Mouse (Mus musculus): ENCODE data around the gene Frmd4b.
"Not testable (repeated sequence)": the region's sequence is repeated elsewhere in the genome, so short reads cannot be mapped to it uniquely, and the experiment has no call there.

Gene Frmd4b

DNA sequence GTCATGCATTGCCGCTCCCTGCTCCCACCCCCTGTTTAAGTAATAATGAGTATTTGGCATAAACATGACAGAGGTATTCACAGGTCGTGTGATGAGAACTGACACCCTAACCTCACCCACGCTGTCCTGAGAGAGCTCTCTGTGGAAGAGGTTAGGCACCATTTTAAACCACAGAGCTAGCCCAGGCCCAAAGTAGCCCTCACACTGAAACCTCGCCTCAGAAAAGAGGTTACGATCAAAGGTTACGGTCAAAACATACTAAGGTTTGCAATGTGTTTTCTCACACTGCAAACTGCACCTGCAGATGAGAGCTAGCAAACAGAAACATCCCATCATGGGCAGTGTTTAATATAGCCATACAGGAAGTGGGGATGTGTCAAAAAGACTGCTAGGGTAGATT is 230.0 kb downstream of the Frmd4b start:
- H3K27me3 ChIP-seq (ENCODE audit: control insufficient read depth, insufficient read depth, low read length, poor library complexity, severe bottlenecking), result no peaks in the 10 kb centered on the region
- no peaks in the 10 kb centered on the region for H3K36me3 ChIP-seq (ENCODE audit: control insufficient read depth, insufficient read depth, low read length, poor library complexity, severe bottlenecking)
- no peak for DNase-seq (ENCODE audit: low read depth, low spot score)

DNA sequence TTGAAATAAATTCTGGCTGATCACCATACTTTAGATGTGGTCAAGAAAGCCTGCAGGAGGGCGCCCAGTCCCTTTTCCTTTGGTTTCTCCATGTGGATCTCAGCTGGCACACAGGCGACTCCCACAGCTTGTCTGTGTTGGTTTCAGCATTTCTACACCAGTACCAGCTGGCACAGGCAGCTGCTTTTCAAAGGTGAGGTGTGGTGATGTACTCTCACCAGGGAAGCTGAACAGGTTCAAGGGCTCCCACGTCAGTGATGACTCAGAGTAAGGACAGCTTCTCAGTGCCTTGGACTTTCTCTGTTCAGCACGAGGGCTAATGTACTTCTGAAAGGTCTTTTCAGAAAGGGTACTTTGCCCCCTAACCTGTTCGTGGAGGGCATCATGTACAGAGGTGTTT is 232.4 kb downstream of the Frmd4b start:
- Histone ChIP-seq H3K36me3 (ENCODE audit: control insufficient read depth, insufficient read depth, low read length, poor library complexity, severe bottlenecking) (no peaks in the 10 kb centered on the region), H3K27me3 (ENCODE audit: control insufficient read depth, insufficient read depth, low read length, poor library complexity, severe bottlenecking) (no peaks in the 10 kb centered on the region)
- DNase-seq (ENCODE audit: low read depth, low spot score), result no peak

DNA sequence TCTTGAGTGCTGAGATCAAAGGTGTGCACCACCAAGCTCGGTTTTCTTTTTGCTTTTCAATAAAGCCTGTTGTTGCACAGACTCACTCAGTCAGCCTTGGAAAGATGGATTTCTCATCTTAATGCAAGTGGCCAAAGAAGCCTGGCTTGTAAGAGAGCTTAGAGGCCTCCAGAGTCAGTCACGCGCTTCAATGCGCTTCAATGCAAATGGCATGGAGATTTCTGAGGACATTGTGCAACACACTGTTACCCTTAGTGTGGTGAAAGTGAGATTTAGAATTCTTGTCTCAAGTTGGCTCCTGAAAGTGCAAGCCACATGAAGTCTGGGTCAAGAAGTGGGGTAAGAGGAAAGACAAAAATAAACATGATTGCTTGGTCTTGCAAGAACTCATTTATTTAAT is 236.1 kb downstream of the Frmd4b start:
- H3K36me3 ChIP-seq (ENCODE audit: control insufficient read depth, insufficient read depth, low read length, poor library complexity, severe bottlenecking), result no peaks in the 10 kb centered on the region
- H3K27me3 ChIP-seq (ENCODE audit: control insufficient read depth, insufficient read depth, low read length, poor library complexity, severe bottlenecking), result no peaks in the 10 kb centered on the region
- no peak for DNase-seq (ENCODE audit: low read depth, low spot score)

DNA sequence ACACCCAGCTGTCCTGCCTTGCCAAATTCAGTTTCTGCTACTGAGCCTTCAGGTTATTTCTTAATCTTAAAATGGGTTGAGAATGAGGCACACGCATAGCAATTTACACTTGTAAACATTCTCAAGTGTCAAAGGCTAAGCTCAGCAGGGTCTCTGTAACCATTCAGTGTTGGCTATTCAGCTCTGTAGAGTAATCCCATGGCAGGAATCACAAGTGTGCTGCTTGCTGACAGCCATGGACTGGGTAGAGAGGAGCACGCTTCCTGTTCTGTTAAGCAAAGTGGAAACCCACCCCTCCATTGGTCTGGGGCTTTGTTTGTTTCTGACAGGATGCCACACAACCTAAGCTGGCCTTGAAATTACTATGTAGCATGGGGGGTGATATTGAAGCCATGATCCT is 246.4 kb downstream of the Frmd4b start:
- DNase-seq (ENCODE audit: low read depth, low spot score), result no peak
- Histone ChIP-seq H3K36me3 (ENCODE audit: control insufficient read depth, insufficient read depth, low read length, poor library complexity, severe bottlenecking) (no peaks in the 10 kb centered on the region), H3K27me3 (ENCODE audit: control insufficient read depth, insufficient read depth, low read length, poor library complexity, severe bottlenecking) (no peaks in the 10 kb centered on the region; the same call in 1 of the 2 replicates)

DNA sequence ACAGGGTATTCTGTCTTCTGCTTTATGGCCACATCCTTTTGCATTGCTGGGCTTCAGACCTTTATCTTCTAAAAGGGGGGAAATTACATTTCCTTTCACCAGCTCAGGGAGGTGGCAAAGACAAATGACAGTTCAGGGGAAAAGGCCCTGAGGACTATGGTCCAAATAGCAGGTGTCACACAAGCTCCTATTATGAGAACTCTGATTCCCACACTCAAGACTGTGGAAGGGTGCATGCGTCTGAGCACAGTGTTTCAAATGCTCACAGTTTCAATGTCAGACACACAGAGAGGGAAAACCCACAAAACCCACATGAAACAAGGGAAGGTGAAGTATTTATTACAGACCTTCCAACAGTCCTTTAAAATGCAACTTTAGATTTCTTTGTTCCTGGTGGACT is 246.9 kb downstream of the Frmd4b start:
- no peaks in the 10 kb centered on the region; the same call in 1 of the 2 replicates for H3K27me3 ChIP-seq (ENCODE audit: control insufficient read depth, insufficient read depth, low read length, poor library complexity, severe bottlenecking)
- no peak for DNase-seq (ENCODE audit: low read depth, low spot score)
- no peaks in the 10 kb centered on the region for H3K36me3 ChIP-seq (ENCODE audit: control insufficient read depth, insufficient read depth, low read length, poor library complexity, severe bottlenecking)

DNA sequence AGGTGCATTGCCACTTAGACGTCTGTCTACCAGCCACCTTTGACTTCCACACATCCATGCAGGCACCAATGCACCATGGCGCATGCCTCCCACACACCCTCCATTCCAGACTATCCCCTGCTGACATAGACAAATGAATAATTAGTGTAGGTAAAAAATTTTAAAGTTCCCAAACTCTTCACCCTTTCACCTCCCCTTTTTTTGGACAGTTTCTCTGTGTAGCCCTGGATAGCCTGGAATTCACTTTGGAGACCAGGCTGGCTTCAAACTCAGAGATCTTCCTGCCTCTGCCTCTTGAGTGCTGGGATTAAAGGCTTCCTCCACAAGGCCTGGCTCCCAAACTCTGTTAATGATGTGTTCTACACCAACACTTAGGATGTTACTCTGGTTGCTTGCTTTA is 253.5 kb downstream of the Frmd4b start:
- no peak for DNase-seq (ENCODE audit: low read depth, low spot score)
- H3K27me3 ChIP-seq (ENCODE audit: control insufficient read depth, insufficient read depth, low read length, poor library complexity, severe bottlenecking), result no peaks in the 10 kb centered on the region
- no peaks in the 10 kb centered on the region for H3K36me3 ChIP-seq (ENCODE audit: control insufficient read depth, insufficient read depth, low read length, poor library complexity, severe bottlenecking)

DNA sequence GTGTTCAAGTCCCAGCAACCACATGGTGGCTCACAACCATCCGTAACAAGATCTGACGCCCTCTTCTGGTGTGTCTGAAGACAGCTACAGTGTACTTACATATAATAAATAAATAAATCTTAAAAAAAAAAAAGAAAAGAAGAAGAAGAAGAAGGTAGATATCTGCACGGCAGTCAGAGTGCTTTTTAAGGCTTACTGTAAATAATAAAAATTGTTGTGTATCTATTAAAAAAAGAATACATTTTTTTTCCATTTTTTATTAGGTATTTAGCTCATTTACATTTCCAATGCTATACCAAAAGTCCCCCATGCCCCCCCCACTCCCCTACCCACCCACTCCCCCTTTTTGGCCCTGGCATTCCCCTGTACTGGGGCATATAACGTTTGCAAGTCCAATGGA is 259.7 kb downstream of the Frmd4b start:
- not testable (repeated sequence) for H3K27me3 ChIP-seq (ENCODE audit: control insufficient read depth, insufficient read depth, low read length, poor library complexity, severe bottlenecking); H3K36me3 ChIP-seq (ENCODE audit: control insufficient read depth, insufficient read depth, low read length, poor library complexity, severe bottlenecking)
- peak; percentile 35 for DNase-seq (ENCODE audit: low read depth, low spot score)

DNA sequence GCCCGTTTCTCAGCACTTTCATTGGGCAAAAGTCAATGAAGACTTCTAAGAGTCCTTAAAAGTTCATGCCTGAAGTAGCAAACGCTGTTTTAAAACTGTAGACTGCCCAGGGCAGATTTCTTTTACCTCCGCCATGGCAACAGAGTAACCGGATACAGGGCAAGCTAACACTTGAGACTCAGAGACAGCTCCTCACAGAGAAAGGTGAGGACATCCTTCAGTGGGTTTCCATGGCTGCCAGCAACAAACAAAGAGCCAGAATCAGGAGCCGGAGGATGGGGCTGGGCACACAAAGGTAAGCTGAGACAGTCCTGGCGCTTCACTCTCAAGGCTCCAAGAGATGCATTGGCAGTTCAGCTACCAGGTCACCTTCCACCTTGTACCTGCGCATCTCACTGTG is 260.7 kb downstream of the Frmd4b start:
- no peak for DNase-seq (ENCODE audit: low read depth, low spot score)
- Histone ChIP-seq H3K27me3 (ENCODE audit: control insufficient read depth, insufficient read depth, low read length, poor library complexity, severe bottlenecking) (no peaks in the 10 kb centered on the region), H3K36me3 (ENCODE audit: control insufficient read depth, insufficient read depth, low read length, poor library complexity, severe bottlenecking) (no peaks in the 10 kb centered on the region)

DNA sequence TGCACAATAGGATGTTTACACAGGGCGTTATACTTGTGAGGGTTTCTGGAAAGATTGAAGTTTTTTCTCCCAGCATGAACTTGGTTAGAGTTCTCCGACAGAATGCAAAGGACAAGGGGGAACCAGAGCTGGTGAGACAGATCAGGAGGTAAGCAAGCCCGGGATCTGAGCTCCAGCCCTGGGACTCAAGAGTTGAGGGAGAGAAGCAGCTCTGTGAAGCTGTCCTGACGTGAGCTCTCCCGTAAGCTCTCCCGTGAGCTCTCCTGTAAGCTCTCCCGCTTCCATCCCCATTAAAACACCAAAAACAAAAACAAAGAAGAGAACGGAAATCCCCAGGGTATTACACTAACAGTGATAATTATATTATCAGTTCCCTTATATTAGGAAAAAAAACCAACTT is 262.2 kb downstream of the Frmd4b start:
- no peak for DNase-seq (ENCODE audit: low read depth, low spot score)
- Histone ChIP-seq H3K27me3 (ENCODE audit: control insufficient read depth, insufficient read depth, low read length, poor library complexity, severe bottlenecking) (no peaks in the 10 kb centered on the region), H3K36me3 (ENCODE audit: control insufficient read depth, insufficient read depth, low read length, poor library complexity, severe bottlenecking) (no peaks in the 10 kb centered on the region)

DNA sequence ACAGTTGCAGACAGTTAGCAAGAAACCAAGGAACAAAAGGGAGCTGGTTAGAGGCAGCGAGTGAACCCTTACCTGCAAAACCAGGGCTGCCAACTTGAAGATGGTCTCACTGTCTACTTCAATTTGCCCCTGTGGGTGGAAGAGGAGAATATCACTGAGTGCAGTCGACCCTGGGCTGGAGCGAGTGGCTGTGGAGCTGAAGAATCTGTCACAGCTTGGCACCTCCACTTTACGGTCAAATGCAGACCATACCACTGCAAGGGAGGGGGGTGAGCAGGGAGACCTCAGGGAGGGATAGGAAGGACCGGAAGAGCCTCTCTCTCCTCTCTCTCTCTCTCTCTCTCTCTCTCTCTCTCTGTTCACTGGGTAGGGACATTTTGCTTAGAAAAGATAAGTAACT is 263.4 kb downstream of the Frmd4b start:
- no peak for DNase-seq (ENCODE audit: low read depth, low spot score)
- H3K36me3 ChIP-seq (ENCODE audit: control insufficient read depth, insufficient read depth, low read length, poor library complexity, severe bottlenecking), result no peaks in the 10 kb centered on the region
- no peaks in the 10 kb centered on the region for H3K27me3 ChIP-seq (ENCODE audit: control insufficient read depth, insufficient read depth, low read length, poor library complexity, severe bottlenecking)

DNA sequence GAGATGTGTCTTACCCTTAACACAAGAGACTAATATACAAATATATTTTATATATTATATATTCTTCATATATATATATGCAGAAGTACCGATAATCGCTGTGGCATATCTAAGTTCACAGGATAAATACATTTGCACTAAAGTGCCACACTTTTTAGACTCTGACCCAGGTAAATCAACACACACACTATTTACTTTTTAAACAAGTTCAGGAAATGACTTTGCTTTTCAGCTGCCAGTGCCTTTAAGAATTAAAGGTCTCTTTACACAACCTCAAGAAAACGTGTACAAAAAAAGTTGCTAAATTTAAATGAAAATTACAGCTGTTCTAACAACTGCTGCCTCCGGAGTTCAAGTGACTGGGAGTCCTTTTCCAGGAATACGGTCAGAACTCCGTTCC is 264.0 kb downstream of the Frmd4b start:
- H3K36me3 ChIP-seq (ENCODE audit: control insufficient read depth, insufficient read depth, low read length, poor library complexity, severe bottlenecking), result no peaks in the 10 kb centered on the region
- H3K27me3 ChIP-seq (ENCODE audit: control insufficient read depth, insufficient read depth, low read length, poor library complexity, severe bottlenecking), result no peaks in the 10 kb centered on the region
- no peak for DNase-seq (ENCODE audit: low read depth, low spot score)

DNA sequence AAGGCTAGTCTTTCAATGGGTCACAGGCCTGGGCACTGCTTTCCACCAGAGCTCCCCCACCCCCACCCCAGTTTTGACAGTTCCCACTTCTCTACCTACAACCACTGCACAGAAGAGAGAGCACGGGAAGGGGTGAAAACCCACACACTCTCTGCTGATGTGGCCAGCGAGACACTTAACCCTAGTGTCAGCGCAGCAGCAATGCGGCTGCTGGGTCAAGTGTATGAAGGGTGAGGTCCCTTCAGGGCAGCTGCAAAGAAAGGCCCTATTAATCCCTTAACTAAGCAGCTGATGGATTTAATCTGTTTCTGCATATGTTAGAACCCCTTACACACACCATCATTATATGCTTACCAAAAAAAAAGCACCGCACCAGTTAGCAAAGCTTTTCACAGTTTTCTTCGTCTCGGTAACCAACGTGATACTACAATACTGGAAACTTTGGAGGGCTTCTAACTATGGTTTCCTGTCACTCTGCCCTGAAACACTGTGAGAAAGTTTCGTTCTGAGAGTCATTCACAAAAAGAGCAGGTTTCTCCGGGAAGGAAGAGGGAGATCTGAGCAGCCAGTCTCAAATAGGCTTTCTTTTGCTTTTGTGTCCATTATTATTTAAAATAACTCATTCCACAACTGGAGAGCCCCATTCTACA is 264.7 kb downstream of the Frmd4b start:
- DNase-seq (ENCODE audit: low read depth, low spot score), result no peak
- H3K36me3 ChIP-seq (ENCODE audit: control insufficient read depth, insufficient read depth, low read length, poor library complexity, severe bottlenecking), result no peaks in the 10 kb centered on the region
- no peaks in the 10 kb centered on the region for H3K27me3 ChIP-seq (ENCODE audit: control insufficient read depth, insufficient read depth, low read length, poor library complexity, severe bottlenecking)

DNA sequence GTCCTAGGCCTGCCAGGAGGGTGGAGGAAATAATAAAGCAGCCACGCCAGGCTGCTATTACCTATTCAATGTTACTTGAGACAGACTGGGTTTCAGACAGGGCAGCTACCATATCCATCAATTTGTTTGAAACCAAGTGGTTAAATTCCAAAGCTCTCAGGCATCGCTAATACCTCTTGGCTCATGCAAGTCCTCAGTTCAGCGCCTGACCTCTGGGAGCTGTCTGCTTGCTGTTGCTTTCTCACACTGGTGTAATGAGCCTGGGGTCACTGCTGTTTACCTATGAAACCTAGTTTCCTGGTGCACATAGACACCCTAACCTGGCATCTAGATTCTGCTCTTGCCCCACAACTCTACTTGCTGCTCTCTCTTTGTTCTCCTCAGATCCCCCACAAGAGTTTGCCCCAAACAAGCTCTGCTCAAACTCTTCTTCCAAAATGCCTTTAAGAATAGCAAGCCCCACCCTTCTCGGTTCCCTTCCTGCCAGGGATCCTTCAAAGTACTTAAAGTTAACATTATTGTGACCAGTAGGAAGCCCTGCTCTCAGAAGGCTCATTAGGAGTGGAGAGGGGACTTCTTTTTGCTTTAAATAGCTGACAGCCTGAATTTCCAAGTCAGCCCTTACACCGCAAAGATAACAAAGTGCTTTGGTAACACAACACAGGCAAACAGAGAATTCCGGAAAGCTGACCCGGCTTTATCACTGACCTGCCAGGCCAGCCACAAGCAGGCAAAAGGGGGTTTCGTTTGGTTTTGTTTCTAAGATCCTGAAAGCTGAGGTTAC is 267.8 kb downstream of the Frmd4b start:
- H3K27me3 ChIP-seq (ENCODE audit: control insufficient read depth, insufficient read depth, low read length, poor library complexity, severe bottlenecking), result no peaks in the 10 kb centered on the region
- no peak for DNase-seq (ENCODE audit: low read depth, low spot score)
- H3K36me3 ChIP-seq (ENCODE audit: control insufficient read depth, insufficient read depth, low read length, poor library complexity, severe bottlenecking), result no peaks in the 10 kb centered on the region

DNA sequence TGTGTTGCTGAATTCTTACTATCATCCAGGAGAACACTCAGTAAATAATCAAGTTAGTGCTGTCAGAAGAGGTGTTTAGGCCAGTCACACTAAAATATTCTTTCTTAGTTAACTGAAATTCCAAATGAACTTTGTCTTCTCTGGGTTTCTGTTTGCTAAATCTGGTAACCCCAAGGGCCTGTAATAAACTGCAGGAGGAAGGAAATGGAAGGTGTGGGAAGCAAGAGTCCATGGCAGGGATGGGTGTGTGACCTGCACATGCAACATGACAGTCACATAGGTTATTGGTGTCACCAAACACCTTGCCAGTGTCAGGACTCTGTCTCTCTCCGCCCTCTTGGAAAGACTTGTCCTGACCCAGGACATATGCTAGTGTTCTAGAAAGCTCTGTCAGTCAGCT is 270.4 kb downstream of the Frmd4b start:
- Histone ChIP-seq H3K36me3 (ENCODE audit: control insufficient read depth, insufficient read depth, low read length, poor library complexity, severe bottlenecking) (no peaks in the 10 kb centered on the region), H3K27me3 (ENCODE audit: control insufficient read depth, insufficient read depth, low read length, poor library complexity, severe bottlenecking) (no peaks in the 10 kb centered on the region)
- DNase-seq (ENCODE audit: low read depth, low spot score), result no peak

DNA sequence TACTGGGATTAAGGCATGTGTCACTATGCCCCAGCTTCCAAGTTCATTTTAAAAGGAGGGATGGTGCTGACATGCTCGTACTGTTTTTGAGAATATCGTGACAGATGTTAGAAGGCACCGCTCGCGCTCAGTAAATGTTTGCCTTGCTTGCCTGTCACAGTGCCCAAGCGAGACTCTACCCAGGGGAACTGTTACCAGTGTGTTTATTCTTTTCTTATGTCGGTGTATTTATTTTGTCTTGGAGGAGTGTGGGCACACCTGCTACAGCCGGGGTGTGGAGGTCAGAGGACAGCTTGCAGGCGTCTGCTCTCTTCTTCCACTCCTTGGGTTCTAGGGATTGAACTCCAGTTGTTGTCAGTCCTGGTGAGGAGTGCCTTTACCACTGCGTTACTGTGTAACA is 270.8 kb downstream of the Frmd4b start:
- Histone ChIP-seq H3K36me3 (ENCODE audit: control insufficient read depth, insufficient read depth, low read length, poor library complexity, severe bottlenecking) (no peaks in the 10 kb centered on the region), H3K27me3 (ENCODE audit: control insufficient read depth, insufficient read depth, low read length, poor library complexity, severe bottlenecking) (no peaks in the 10 kb centered on the region)
- no peak for DNase-seq (ENCODE audit: low read depth, low spot score)

DNA sequence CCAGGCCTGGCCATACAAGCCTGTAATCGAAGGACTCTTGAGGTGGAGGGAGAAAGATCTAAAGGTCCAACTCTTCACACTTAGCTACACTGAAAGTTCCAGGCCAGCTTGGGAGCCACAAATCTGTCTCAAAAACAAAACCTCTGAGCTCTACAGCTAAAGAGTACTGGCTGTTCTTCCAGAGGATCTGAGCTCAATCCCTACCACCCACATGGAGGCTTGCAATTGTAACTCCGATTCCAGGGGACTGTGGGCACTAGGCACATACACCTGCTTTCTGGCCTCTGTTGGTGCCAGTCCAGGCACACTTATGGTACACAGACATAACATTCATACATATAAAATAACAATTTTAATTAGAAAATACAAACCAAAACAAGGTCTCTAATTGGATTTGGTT is 271.4 kb downstream of the Frmd4b start:
- H3K27me3 ChIP-seq (ENCODE audit: control insufficient read depth, insufficient read depth, low read length, poor library complexity, severe bottlenecking), result no peaks in the 10 kb centered on the region
- no peaks in the 10 kb centered on the region for H3K36me3 ChIP-seq (ENCODE audit: control insufficient read depth, insufficient read depth, low read length, poor library complexity, severe bottlenecking)
- DNase-seq (ENCODE audit: low read depth, low spot score), result no peak

Measured in splenic B cell, adult 2 months (primary cell).